Mouse (Mus musculus) olfactory bulb, adult 2 months (tissue): ENCODE measurements around the gene Gm4792. TPM values are rescaled to one million over a fixed set of nuclear protein-coding genes. Genes with fewer than 3 reads are reported as not detected.

Source experiments
- H3K27ac ChIP-seq: fragments of 200-500 bp; 2 replicates; pipeline ENCODE4 v1.5.1; 2012; ENCODE audit warnings: low read depth, low read length; ENCODE audit not compliant: insufficient read depth
- H3K4me1 ChIP-seq: fragments of 200-500 bp; 2 replicates; pipeline ENCODE4 v1.6.1; 2012; ENCODE audit warnings: low read length; ENCODE audit not compliant: control insufficient read depth, insufficient read depth
- H3K4me3 ChIP-seq: fragments of 200-500 bp; 2 replicates; pipeline ENCODE4 v1.5.1; 2012; ENCODE audit warnings: mild to moderate bottlenecking, low read depth, low read length, moderate library complexity; ENCODE audit not compliant: insufficient read depth
- CTCF ChIP-seq: fragments of 200-500 bp; IDR thresholded peaks from 2 replicates; pipeline ENCODE4 v1.5.1; 2012; ENCODE audit warnings: low read depth, mild to moderate bottlenecking, low read length, moderate library complexity; ENCODE audit not compliant: insufficient read depth
- POLR2A ChIP-seq: fragments of 200-500 bp; IDR thresholded peaks from 2 replicates; pipeline ENCODE4 v1.6.1; 2012; ENCODE audit warnings: mild to moderate bottlenecking, low read depth, low read length, moderate library complexity; ENCODE audit not compliant: insufficient read depth
- WGBS: fragments of 180-500 bp; shearing (Covaris S2); methylation state at CpG from one replicate; pipeline ENCODE4 v1.1.7; 2018; 5-methylcytosine and 5-hydroxymethylcytosine counted together
- polyA plus RNA-seq: library from polyadenylated mRNA; stranded (reverse); fragments of >200 nt; gene quantifications from 2 replicates; pipeline ENCODE4 v1.2.4, GENCODE M21; 2012; ENCODE audit warnings: low replicate concordance; ENCODE audit not compliant: missing spikeins, insufficient read depth, insufficient read length

Gene Gm4792
- polyA plus RNA-seq, 1 experiment: not detected

- TF ChIP-seq CTCF (no peak), POLR2A (no peak)
- peaks cover 12% of the 10 kb centered on the region for H3K4me1 ChIP-seq
- H3K4me3 ChIP-seq: no peak overlapping the region
- 67% methylated on average over 7 of the region's 9 CpGs for WGBS
- no peak overlapping the region for H3K27ac ChIP-seq
These were observed 12.2 kb upstream of the Gm4792 start for GRCm38 (mm10) chr10:94310499-94311267.

- Histone ChIP-seq H3K27ac (no peak overlapping the region), H3K4me1 (no peaks in the 10 kb centered on the region), H3K4me3 (no peak overlapping the region)
- 72% methylated on average over 5 of the region's 5 CpGs for WGBS
- TF ChIP-seq CTCF: no peak
- TF ChIP-seq POLR2A: no peak
These were observed 7.0 kb upstream of the Gm4792 start for GRCm38 (mm10) chr10:94305526-94305925.

- 72% methylated on average over 9 of the region's 9 CpGs for WGBS
- H3K4me1 ChIP-seq: no peaks in the 10 kb centered on the region
- no peak overlapping the region for H3K4me3 ChIP-seq
- no peak overlapping the region for H3K27ac ChIP-seq
- TF ChIP-seq CTCF: no peak
- TF ChIP-seq POLR2A: no peak
These were observed 5.7 kb upstream of the Gm4792 start for GRCm38 (mm10) chr10:94304064-94304657.

- Histone ChIP-seq H3K4me1 (no peaks in the 10 kb centered on the region), H3K27ac (no peak overlapping the region), H3K4me3 (no peak overlapping the region)
- WGBS: 97% methylated on average over 2 of the region's 2 CpGs
- TF ChIP-seq POLR2A: no peak
- no peak for TF ChIP-seq CTCF
These were observed 798 bp upstream of the Gm4792 start for GRCm38 (mm10) chr10:94299301-94299700.

GRCm38 (mm10) chr10:94295923-94296605 lies 2.4 kb downstream of the Gm4792 start:
- TF ChIP-seq POLR2A (no peak), CTCF (no peak)
- Histone ChIP-seq H3K4me1 (no peaks in the 10 kb centered on the region), H3K4me3 (no peak overlapping the region), H3K27ac (no peak overlapping the region)
- WGBS: 94% methylated on average over 5 of the region's 5 CpGs

GRCm38 (mm10) chr10:94294933-94295750 lies 3.4 kb downstream of the Gm4792 start:
- 67% methylated on average over 6 of the region's 6 CpGs for WGBS
- TF ChIP-seq POLR2A: no peak
- no peak for TF ChIP-seq CTCF
- H3K4me1 ChIP-seq: no peaks in the 10 kb centered on the region
- no peak overlapping the region for H3K27ac ChIP-seq
- H3K4me3 ChIP-seq: no peak overlapping the region

- Histone ChIP-seq H3K27ac (no peak overlapping the region), H3K4me3 (no peak overlapping the region), H3K4me1 (no peaks in the 10 kb centered on the region)
- TF ChIP-seq CTCF: no peak
- TF ChIP-seq POLR2A: no peak
- WGBS: 89% methylated on average over 5 of the region's 5 CpGs
These were observed 4.1 kb downstream of the Gm4792 start for GRCm38 (mm10) chr10:94294437-94294836.

GRCm38 (mm10) chr10:94282797-94283196 lies 15.7 kb downstream of the Gm4792 start:
- no peak for TF ChIP-seq POLR2A
- no peak for TF ChIP-seq CTCF
- 78% methylated on average over 7 of the region's 7 CpGs for WGBS
- Histone ChIP-seq H3K4me3 (no peak overlapping the region), H3K27ac (no peak overlapping the region), H3K4me1 (no peaks in the 10 kb centered on the region)
